Mouse (Mus musculus) adrenal gland, adult 18-20 months (tissue): ENCODE data around the gene Cpa1. TPM values are rescaled to one million over a fixed set of nuclear protein-coding genes. Genes with fewer than 3 reads are reported as not detected.

Experiments used
- DNase-seq, 2 experiments: peaks; one replicate each; pipeline ENCODE4 v3.0.0; 2021 to 2022; ENCODE audit warnings: low spot score in 2 of 2
- long read RNA-seq, 2 experiments: library from polyadenylated mRNA; stranded (forward); transcript quantifications; one replicate each; pipeline ENCODE4 v2.0.0; 2021
- total RNA-seq, 2 experiments: library from RNA; stranded (reverse); gene quantifications; 1 replicate in 1 of 2; 2 replicates in 1 of 2; pipeline ENCODE4 v1.2.3; 2021

Gene Cpa1
- not detected for total RNA-seq
- long read RNA-seq, experiment 1: 0 reads
- long read RNA-seq, experiment 2: 0 reads

- DNase-seq: no peak
These were observed at the start of gene Cpa1 for GRCm38 (mm10) chr6:30638674-30639268. Gene Cpa1, plus strand, starts transcription at chr6:30639218.

- no peak for DNase-seq
These were observed 49.2 kb upstream of the Cpa1 start for GRCm38 (mm10) chr6:30589819-30590218.

DNA sequence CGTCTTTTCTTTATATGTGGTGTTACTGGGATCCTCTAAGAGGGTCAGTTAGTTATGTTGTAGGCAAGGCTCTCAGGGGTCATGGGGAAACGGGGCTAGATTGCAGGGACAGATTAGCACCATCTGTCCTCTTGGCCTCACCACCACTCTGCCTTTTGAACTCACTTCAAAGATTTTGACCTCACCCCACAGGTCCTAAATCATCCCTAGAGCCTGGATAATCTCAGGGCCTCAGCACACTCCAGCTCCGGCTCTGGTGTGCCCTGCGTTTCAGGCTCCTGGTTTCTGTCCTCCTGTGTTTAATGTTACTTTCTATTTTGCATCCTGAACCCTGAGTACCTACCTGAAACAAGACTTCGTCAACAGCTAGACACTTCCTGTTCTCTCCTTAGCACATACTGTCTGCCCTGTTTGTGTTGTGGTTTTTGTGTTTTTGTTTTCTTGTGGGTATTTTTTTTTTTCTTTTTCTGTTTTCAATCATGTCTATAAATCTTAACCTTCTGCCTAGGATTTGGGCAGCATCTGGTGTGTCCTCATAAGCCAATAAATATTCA lies 47.1 kb upstream of the Cpa1 start:
- DNase-seq: no peak

GRCm38 (mm10) chr6:30592417-30592974 lies 46.5 kb upstream of the Cpa1 start:
- no peak for DNase-seq

DNA sequence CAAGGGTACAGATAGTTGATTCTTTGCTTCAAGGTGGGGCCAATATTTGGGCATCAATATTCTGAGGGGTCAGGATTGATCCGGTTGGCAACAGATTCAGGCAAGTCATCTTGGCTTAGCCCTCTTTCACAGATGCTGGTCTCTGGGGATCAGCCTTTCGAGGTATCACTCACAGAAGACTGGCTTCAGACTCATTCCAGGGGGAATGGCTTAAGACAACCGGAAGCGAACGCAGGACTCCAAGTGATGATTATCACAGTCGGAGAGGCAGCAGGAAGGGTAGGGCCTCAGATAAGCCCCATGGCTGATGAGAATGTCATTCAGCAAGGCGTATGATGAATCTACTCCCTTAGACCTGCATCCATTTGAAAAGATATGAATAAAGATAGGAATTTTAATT lies 44.7 kb upstream of the Cpa1 start:
- DNase-seq: no peak

DNA sequence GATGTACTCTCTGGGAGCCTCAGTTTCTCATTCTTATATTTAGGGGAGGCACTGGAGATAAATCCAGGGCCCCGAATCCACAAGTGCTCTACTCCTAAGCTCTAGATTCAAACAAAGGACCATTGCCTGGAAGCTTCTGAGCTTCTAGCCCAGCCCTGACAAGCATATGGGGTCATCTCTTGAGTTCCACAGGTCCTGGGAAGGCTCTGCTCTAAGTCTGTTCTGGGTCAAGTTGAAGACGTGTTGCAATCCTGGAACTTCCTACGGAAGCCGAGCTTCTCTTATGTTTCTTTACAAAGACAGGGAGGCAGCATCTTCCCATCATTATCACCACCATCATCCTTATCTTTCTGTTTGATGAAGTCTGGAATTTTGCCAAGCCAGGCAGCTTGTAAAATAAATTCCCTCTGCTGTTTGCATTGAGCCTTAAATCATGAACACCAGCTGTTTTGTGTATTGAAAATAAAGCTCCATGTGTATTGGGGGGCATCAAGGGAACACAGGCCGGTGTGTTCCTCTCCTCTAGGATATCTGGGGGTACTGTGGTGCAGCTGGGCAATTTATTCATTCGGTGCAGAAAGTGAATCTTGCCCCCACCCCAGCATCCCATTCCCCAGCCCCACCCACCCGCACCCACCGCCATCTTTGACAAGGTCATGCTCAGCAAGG lies 42.7 kb upstream of the Cpa1 start:
- DNase-seq: no peak

DNA sequence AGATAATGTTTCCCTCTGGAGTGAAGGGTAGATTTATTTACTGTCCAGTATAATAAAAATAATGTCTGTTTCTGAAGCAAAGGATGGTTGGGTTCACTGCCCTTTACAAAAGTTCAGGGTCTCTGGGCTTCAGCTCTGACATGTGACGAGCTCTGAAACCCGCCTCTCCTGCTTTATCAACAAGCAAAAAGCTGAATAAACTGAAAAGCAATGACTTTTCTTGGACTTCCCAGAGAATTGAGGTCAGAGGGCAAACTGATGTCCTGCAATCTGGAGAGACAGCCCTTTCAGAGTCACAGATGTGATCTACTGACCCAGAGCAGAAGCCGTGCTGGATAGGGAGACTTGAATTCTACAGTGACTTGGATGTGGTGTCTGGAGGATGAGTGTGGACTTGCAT lies 39.0 kb upstream of the Cpa1 start:
- no peak for DNase-seq

GRCm38 (mm10) chr6:30600995-30601394 lies 38.0 kb upstream of the Cpa1 start:
- no peak for DNase-seq

DNA sequence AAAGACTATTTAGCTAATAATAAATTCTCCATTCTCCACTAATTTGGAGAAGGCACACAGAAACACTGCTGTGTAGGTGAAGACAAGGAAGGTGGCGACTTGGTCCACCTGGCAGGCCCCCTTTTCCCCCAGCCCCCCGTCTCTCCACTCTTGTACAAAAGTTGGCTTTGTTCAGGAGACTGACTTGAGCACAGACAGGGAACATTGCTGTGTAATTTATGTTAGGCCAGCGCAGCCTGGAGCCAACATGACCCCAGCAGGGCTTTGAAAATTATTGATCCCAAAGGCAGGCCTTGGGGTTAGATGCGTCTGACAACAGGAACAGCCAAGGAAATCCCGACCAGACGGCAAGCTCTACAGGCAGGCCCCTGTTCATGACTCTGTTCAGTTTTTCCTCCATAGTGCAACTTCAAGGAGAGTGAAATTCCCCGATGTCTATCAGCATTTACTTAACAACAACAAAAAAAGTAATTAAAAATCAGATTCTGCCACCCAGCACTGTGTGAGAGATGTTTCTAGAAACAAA lies 34.6 kb upstream of the Cpa1 start:
- DNase-seq: peak in 1 of 2 experiments; percentile 10

- peak in 1 of 2 experiments; percentile 14 for DNase-seq
These were observed 33.9 kb upstream of the Cpa1 start for GRCm38 (mm10) chr6:30605111-30605510.

- DNase-seq: no peak
These were observed 33.3 kb upstream of the Cpa1 start for GRCm38 (mm10) chr6:30605672-30606071.

- no peak for DNase-seq
These were observed 28.3 kb upstream of the Cpa1 start, which contains the start of gene Cpa5 for GRCm38 (mm10) chr6:30610710-30611109. Gene Cpa5, plus strand, starts transcription at chr6:30611010.

GRCm38 (mm10) chr6:30611212-30611611 lies 27.8 kb upstream of the Cpa1 start:
- DNase-seq: peak in 1 of 2 experiments; percentile 4

GRCm38 (mm10) chr6:30614251-30614650 lies 24.8 kb upstream of the Cpa1 start:
- no peak for DNase-seq

DNA sequence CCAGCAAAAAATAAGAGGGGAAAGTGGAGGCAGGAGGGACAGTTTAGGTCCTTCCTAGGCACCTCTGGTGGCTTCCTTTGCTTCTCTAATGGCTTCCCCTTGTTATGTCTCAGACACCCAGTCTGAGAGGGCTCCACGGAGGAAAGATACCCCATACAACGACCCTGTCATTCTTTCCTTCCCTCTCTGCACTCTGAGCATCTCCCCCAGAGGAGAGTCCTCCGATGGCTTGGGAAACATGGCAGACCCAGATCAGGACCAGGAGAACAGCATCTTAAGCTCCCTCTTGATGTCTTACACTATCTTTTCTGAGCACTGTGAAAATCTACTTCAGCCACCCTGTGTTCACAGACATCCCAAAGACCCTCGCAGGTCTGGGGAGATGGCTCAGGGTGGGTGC lies 23.3 kb upstream of the Cpa1 start:
- DNase-seq: no peak

- DNase-seq: peak in 1 of 2 experiments; percentile 14
These were observed 22.5 kb upstream of the Cpa1 start for GRCm38 (mm10) chr6:30616491-30616941.

DNA sequence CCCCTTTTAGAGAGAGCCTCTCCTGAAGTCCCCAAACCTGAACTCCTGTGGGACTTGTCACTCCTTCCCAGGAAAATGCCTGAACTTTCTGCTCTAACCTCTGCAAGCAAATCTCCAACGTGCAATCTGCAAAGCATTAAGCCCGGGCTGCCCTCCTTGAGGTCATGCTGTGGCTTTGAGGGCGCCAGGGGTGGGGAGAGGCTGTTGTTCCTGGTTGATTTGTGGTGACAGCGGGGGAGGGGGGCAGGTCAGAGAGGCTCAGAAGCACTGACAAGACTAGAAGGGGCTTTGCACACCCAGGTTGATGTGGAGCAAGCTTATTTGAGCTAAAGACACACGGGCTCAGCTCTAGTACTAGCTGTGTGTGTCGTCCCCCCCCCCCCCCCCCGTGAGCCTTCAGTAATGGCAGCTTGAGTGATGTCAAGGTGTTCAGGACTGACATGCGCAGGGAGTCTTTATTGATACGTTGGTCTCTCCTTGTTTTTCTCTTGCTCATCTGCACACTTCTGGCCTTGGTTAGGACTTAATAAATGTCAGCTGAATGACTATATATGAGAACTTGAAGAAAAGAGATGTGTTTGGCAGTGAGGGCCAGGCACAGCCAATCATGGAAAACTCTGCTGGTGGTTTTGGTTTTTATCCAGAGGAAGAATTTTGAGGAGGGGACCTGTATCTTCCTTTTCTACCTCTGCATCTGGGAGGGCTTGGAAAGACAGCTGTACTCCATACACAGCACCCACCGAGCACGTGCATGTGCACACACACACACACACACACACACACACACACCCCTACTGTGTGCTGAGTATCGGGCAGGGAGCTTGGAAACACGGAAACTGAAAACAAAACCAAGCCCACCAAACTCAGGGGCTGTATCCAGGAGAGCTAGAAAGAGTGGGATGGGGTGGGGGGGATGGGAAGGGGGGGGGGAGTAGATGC lies 21.7 kb upstream of the Cpa1 start:
- peak in 1 of 2 experiments; percentile 26 for DNase-seq

DNA sequence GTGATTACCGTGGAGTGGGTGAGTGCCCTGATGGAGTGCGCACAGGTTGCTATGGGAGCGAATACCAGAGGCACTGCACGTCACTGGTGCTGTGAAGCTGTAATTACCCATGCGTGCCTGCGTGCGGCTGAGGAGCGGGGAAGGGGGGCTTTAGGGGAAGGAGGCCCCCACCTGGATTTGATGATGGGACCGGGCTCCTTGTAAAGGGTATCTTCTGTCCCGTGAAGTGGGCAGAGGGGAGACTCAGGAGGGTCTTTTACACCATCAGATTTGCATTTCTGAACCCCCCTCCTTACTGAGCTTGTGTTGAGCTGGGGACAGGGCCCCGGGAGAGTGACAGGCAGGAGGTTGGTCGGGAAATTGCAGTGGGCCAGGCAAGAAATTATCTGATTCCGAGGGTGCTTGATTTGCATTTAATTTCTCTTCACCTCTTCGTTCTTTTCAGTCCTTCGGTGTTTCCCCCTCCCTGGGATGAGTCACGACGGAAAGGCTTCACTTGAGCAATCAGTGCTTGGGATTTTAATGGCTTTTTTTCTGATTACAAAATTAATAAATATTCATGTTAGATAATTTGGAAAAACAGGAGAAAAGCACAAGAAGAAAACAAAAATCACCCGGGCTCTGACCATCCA lies 20.9 kb upstream of the Cpa1 start:
- DNase-seq: peak in 1 of 2 experiments; percentile 21

DNA sequence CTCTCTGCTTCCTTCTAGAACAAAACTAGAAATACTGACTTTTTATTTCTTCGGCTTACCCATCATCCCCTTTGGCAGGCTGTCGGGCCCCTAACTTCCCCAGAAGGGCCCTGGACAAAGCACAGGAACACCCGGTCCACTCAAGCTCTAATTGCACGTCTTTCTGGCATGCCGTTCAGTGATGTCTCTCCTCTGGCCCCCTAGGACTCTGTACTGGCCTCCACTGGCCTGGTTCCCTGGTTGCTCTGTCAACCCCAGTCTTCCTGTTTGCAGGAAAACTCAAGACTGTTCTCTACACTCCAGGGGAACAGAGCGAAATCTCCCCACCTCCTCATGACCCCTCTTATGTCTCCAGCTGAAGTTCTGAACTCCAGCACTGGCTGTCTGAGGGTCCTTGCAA lies 20.3 kb upstream of the Cpa1 start:
- DNase-seq: peak in 1 of 2 experiments; percentile 12

GRCm38 (mm10) chr6:30619606-30620005 lies 19.4 kb upstream of the Cpa1 start:
- DNase-seq: peak in 1 of 2 experiments; percentile 12
